Mouse (Mus musculus) liver, adult 2 months (tissue): ENCODE data around the gene Lrp2bp. TPM values are rescaled to one million over a fixed set of nuclear protein-coding genes. Genes with fewer than 3 reads are reported as not detected.
A peak's percentile ranks its signal among the peaks of the same experiment; 100 is the strongest.

ENCODE experiments used
- DNase-seq: peaks from one replicate; pipeline ENCODE4 v3.0.0-alpha.2; 2011; ENCODE audit warnings: low read depth, low spot score; ENCODE audit errors: extremely low read depth
- H3K27ac ChIP-seq: fragments of 200-500 bp; replicated peaks from 2 replicates; pipeline ENCODE4 v1.5.1; 2012; ENCODE audit warnings: low read depth, mild to moderate bottlenecking, control low read depth, inconsistent platforms, low read length; ENCODE audit not compliant: insufficient read depth
- H3K27me3 ChIP-seq: fragments of 200-500 bp; 2 replicates; pipeline ENCODE4 v1.6.1; 2012; ENCODE audit warnings: mild to moderate bottlenecking, moderate library complexity, low read length, inconsistent platforms; ENCODE audit not compliant: control insufficient read depth, insufficient read depth
- H3K36me3 ChIP-seq: fragments of 200-500 bp; 2 replicates; pipeline ENCODE4 v1.6.1; 2012; ENCODE audit warnings: low read length, inconsistent platforms; ENCODE audit not compliant: control insufficient read depth, insufficient read depth
- H3K4me1 ChIP-seq: fragments of 200-500 bp; 2 replicates; pipeline ENCODE4 v1.6.1; 2011; ENCODE audit warnings: low read length; ENCODE audit not compliant: control insufficient read depth, insufficient read depth
- H3K4me3 ChIP-seq: fragments of 200-500 bp; 2 replicates; pipeline ENCODE4 v1.5.1; 2011; ENCODE audit warnings: low read depth, mild to moderate bottlenecking, control low read depth, low read length, moderate library complexity; ENCODE audit not compliant: insufficient read depth
- H3K79me2 ChIP-seq: fragments of 200-500 bp; 2 replicates; pipeline ENCODE4 v1.6.1; 2012; ENCODE audit warnings: inconsistent platforms, mild to moderate bottlenecking, low read length, moderate library complexity; ENCODE audit not compliant: control insufficient read depth, insufficient read depth
- H3K9ac ChIP-seq: fragments of 200-500 bp; 2 replicates; pipeline ENCODE4 v1.6.1; 2012; ENCODE audit warnings: low read depth, mild to moderate bottlenecking, control low read depth, inconsistent platforms, low read length
- CTCF ChIP-seq: fragments of 200-500 bp; IDR thresholded peaks from 2 replicates; pipeline ENCODE4 v1.5.1; 2011; ENCODE audit warnings: low read depth, low read length, control low read depth
- POLR2A ChIP-seq: fragments of 200-500 bp; IDR thresholded peaks from 2 replicates; pipeline ENCODE4 v1.6.1; 2011; ENCODE audit warnings: low read length, control low read depth; ENCODE audit not compliant: insufficient read depth; ENCODE audit errors: extremely low read depth
- WGBS: fragments of 180-500 bp; shearing (Covaris S2); methylation state at CpG from one replicate; pipeline ENCODE4 v1.1.7; 2018; 5-methylcytosine and 5-hydroxymethylcytosine counted together
- polyA plus RNA-seq: library from polyadenylated mRNA; depleted of rRNA; stranded (reverse); fragments of >200 nt; gene quantifications from 2 replicates; pipeline ENCODE4 v1.2.3, GENCODE M21; 2012; rRNA removed
- total RNA-seq: library from RNA; depleted of rRNA; stranded (reverse); fragments of >200 nt; gene quantifications from 2 replicates; pipeline ENCODE4 v1.2.3, GENCODE M21; 2014; rRNA removed

Lrp2bp gene
- 0.40 and 0.65 TPM in 2 replicates for total RNA-seq
- 0.32 and 0.73 TPM in 2 replicates for polyA plus RNA-seq

DNA sequence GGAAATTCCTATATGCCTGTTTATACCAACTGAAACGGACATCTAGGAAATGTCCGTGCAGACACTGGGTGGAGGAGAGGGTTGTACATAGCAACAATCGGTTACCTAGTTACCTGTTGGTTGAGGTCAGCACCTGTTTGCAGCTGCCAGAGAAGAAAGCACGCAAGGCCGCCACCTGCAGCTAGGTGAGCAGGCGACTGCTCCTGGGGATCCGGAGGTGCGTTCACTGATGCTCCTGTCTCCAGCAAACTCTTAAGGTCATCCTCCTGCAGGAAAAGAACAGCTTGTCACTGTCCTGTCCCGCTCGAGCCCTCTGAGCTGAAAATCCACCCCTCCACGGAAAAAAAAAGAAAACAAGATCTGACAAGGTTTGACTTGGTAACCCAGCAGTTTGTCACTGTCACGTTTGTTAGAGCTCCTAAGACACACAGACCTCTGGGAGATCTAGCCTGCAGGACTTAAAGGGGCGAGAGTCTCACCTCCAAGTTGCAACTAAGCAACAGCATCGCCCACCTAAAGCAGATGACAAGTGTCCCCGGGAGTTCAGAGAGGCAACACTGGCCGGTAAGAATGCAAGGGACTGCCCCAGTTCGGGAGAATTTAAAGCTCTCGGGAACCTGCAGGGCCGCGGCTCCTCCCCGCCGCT, at the start of gene Lrp2bp:
Gene Lrp2bp, plus strand, starts transcription at position 166 of the 646 bp plus-strand sequence.
- H3K36me3 ChIP-seq = peaks cover 16% of the 10 kb centered on the region; the same call in 1 of the 2 replicates
- WGBS = 3% methylated on average over 22 of the region's 22 CpGs
- peak within 1 kb of the TSS; percentile 78 for H3K27ac ChIP-seq
- H3K4me3 ChIP-seq = peak within 1 kb of the TSS; percentile 68
- TF ChIP-seq CTCF (peak; percentile 29; the same call in 1 of the 2 replicates), POLR2A (no peak)
- peak; percentile 45 for DNase-seq
- no peaks in the 10 kb centered on the region for H3K79me2 ChIP-seq
- peaks cover 4% of the 10 kb centered on the region; the same call in 1 of the 2 replicates for H3K4me1 ChIP-seq
- H3K27me3 ChIP-seq = no peaks in the 10 kb centered on the region
- peak within 1 kb of the TSS; percentile 75 for H3K9ac ChIP-seq

DNA sequence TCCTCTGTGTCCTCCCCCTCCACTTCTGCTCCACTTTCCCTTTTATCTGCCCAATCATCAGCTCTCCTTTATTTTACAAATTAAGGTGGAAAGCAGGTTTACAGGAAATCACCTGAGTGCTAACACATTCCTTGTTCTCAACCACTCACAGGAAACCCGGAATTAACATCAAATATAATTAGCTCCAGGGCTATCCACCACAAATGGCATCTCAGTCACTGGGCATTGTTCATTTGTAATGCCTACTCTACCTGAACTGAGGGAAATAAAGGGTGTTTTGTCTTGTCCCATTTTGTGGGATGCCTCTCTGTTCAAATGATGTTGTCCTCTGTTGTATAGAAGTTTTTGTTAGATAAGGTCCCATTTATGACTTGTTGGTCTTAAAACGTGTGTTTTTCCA, 48.5 kb upstream of the Lrp2bp start:
- Histone ChIP-seq H3K9ac (no peak overlapping the region), H3K79me2 (no peaks in the 10 kb centered on the region), H3K4me3 (no peak overlapping the region), H3K27me3 (no peaks in the 10 kb centered on the region), H3K27ac (no peak overlapping the region), H3K36me3 (no peaks in the 10 kb centered on the region), H3K4me1 (no peaks in the 10 kb centered on the region)
- no peak for DNase-seq
- WGBS = 72% methylated on average over 2 of the region's 2 CpGs
- no peak for TF ChIP-seq CTCF
- no peak for TF ChIP-seq POLR2A

DNA sequence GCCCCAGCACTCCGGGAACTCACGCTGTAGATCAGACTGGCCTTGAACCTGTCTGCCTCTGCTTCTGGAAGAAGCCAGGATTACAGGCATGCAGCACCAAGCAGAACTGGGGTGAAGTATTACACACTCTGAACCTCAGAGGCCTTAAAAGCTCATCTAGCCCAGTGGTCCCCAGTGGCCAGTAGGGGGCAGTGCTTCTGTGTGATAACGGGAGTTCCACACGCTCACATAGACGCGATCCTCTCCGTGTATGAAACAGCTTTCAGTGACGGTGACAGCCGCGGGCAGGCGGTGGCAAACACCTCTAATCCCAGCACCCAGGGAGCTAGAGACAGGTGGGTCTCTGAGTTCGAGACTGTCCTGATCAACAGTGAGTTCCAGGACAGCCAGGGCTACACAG, 28.2 kb upstream of the Lrp2bp start:
- TF ChIP-seq POLR2A (no peak), CTCF (peak; percentile 27; the same call in 1 of the 2 replicates)
- Histone ChIP-seq H3K4me3 (no peak overlapping the region), H3K9ac (no peak overlapping the region), H3K4me1 (no peaks in the 10 kb centered on the region), H3K79me2 (no peaks in the 10 kb centered on the region; the same call in 1 of the 2 replicates), H3K36me3 (no peaks in the 10 kb centered on the region), H3K27ac (no peak overlapping the region), H3K27me3 (no peaks in the 10 kb centered on the region)
- no peak for DNase-seq
- over 99% methylated on average over 12 of the region's 12 CpGs for WGBS

DNA sequence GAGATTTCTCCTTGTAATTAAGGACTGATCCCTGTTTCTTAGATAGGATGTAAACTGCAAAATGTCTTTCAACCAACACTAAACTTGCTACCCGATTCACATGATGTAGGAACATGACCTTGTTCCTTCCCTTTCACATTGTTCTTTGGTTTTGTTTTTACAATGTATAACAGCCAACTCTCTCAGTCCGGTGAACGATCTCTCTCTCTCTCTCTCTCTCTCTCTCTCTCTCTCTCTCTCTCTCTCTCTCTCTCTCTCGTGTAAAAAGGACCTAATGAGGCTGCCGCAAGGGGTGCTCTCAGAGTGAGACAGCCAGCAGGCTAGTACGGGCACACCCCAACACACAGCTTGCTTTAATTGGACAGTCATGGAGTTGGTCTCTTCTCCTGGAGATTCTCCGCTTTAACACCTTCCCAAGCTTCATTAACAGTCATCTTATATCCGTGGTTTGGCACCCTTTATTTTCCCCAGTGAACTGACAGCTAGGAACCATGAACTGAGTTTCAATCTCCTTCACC, 25.1 kb upstream of the Lrp2bp start:
- Histone ChIP-seq H3K4me3 (no peak overlapping the region), H3K79me2 (no peaks in the 10 kb centered on the region; the same call in 1 of the 2 replicates), H3K36me3 (no peaks in the 10 kb centered on the region), H3K9ac (no peak overlapping the region), H3K27ac (no peak overlapping the region), H3K4me1 (peaks cover 2% of the 10 kb centered on the region), H3K27me3 (no peaks in the 10 kb centered on the region)
- WGBS = 82% methylated on average over 8 of the region's 8 CpGs
- no peak for DNase-seq
- TF ChIP-seq CTCF = no peak
- TF ChIP-seq POLR2A = no peak

DNA sequence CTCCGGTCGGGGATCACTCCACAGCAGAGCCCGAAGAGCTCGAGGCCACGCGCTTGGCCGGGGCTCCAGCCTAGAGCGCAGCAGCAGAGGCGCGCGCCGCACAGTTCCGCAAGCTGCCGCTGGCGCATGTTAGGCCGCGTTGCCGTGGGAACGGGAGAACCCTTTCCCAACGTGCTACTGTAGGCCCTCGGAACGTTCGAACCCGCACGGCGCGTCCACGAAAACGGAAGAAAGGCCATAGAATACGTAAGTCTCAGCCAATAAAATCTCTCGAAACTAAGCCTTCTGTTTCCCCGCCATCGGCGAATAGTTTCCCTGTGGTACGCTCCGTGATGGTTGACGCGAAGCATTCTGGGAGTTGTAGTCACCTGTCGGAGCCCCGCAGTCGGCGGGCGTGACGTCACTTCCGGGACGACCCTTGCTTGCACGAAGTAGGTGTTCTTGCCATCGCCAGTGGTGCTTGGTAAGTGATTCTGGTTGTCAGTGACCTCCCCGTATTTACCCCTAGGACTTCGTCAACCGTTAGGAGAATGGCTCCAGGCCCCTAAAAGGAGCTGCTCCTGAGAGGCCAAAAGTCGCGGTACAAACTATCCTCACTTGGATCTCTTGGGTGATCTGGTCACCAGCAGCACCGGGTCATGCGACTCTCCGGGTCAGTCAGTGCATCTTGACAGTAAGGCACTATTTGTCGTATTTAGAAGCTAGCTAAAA, 23.8 kb upstream of the Lrp2bp start, which contains the start of the genes 1700029J07Rik and Ufsp2:
Gene 1700029J07Rik, minus strand, starts transcription at position 127 of the 711 bp plus-strand sequence.
Gene Ufsp2, plus strand, starts transcription at position 403 of the 711 bp plus-strand sequence.
- peak within 1 kb of the TSS; percentile 53 for H3K4me3 ChIP-seq
- peak within 1 kb of the TSS; percentile 56 for H3K9ac ChIP-seq
- peaks cover 2% of the 10 kb centered on the region for H3K4me1 ChIP-seq
- under 1% methylated on average over 57 of the region's 57 CpGs for WGBS
- peak within 1 kb of the TSS; percentile 53 for H3K27ac ChIP-seq
- H3K79me2 ChIP-seq = no peaks in the 10 kb centered on the region; the same call in 1 of the 2 replicates
- H3K27me3 ChIP-seq = no peaks in the 10 kb centered on the region
- TF ChIP-seq POLR2A (no peak), CTCF (peak; percentile 51)
- DNase-seq = peak; percentile 97
- H3K36me3 ChIP-seq = peaks cover 4% of the 10 kb centered on the region
